Mouse (Mus musculus) embryo, embryonic 9.5 days (tissue): ENCODE measurements around the gene Fsd1.

ENCODE experiments used
- DNase-seq: peaks from one replicate; pipeline ENCODE4 v3.0.0-alpha.2; 2017; ENCODE audit errors: extremely low spot score

Gene Fsd1

DNA sequence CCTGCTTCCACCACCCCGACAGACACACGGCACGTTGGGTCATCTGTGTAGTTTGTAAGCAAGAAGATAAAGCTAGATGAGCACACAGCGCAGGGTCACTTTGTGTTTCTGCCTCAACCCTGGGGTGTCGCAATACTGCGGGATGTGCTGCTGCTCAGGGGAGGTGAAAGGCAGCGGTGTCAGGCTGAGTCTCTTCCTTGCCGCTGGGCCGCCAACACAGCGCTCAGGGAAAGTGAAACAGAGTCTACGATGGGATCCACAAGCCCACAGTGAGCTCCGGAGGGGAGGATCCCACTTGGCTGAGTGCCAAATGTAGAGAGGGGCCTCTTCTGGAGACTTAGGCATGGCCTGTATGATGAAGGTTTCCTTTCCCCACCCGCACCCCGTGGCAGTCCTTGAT lies 23.1 kb upstream of the Fsd1 start:
- DNase-seq: no peak

DNA sequence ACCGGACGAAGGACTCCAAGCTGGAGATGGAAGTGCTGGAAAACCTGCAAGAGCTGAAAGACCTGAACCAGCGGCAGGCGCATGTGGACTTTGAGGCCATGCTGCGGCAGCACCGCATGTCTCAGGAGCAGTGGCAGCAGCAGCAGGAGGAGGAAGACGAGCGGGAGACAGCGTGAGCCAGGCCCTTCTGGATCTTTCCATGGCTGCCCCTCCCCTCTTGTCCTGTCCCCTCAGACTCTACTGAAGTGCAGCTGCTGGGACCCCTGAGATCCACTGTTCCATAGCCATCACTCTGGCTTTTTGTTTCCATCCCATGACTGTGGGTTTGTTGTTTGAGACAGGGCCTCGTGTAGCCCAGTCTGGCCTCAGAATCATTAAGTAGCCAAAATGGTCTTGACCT lies 21.8 kb upstream of the Fsd1 start:
- no peak for DNase-seq

DNA sequence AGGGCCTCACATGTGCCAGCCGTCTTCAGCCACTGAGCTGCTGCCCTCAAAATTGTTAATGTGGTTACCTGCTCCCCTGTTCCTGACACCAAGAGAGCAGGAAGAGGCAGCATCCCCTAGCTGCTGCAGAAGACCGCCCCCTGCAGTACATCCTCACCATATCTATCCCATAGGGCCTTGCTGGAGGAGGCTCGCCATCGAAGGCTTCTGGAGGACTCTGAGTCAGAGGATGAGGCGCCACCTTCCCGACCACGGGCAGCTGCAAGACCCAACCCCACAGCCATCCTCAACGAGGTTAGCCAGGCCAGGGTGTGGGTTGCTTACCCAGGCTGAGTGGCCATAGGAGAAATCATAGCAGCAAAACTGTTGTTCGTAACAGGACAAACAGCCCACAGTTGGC lies 21.3 kb upstream of the Fsd1 start:
- DNase-seq: no peak

DNA sequence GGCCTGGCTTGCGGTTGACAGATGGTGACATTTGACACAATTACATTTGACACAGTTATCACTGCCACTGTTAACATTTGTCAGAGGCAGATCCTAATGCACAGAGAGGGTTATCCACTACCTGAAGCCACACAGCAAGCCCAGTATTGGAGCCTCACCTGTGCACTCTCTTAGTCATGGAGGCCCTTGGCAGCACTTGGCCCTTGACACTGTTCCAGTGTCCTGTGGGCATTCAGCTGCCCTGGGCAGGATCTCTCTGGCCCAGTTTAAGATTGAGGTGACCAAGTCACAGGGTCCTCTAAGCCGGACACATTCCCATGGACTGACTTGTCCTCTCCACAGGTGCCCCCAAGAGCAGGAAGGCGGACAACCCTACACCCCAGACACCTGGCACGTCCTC lies 19.1 kb upstream of the Fsd1 start:
- no peak for DNase-seq

DNA sequence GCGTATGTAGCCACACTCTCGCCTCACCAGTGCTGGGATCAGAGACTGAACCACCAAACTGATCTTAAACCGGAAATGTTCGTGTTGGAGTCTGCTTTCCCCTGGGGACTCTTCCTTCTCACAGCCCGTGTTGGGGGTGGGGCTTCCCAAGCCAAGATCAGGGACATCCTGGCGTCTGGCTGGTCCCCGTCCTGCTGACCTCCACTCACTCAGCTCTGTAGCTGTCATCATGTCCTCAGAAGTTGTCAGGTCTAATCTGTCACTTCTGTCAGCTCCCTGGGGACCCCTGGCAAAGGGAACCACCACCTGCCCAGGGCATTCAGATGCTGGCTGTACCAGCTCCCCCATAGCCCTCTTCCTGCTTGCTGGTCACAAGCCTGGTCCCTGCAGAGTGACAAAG lies 18.1 kb upstream of the Fsd1 start:
- DNase-seq: no peak

DNA sequence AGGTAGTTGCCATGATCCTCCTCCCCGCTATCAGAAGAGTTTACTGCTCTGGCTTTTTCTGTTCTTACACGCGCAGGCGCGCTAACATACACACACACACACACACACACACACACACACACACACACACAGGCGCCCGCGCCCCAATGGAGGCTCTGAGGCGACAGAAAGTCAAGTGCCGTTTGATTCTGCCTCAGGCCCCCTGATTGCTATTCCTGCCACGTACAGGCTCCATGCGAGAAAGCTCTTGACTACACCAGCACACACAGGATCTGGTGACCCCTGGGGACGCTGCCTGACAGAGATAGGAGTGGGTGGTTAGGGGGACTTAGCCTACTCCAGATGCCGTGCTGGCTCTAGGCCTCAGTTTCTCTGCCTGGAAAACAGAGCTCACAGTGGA lies 16.7 kb upstream of the Fsd1 start:
- peak; percentile 27 for DNase-seq

DNA sequence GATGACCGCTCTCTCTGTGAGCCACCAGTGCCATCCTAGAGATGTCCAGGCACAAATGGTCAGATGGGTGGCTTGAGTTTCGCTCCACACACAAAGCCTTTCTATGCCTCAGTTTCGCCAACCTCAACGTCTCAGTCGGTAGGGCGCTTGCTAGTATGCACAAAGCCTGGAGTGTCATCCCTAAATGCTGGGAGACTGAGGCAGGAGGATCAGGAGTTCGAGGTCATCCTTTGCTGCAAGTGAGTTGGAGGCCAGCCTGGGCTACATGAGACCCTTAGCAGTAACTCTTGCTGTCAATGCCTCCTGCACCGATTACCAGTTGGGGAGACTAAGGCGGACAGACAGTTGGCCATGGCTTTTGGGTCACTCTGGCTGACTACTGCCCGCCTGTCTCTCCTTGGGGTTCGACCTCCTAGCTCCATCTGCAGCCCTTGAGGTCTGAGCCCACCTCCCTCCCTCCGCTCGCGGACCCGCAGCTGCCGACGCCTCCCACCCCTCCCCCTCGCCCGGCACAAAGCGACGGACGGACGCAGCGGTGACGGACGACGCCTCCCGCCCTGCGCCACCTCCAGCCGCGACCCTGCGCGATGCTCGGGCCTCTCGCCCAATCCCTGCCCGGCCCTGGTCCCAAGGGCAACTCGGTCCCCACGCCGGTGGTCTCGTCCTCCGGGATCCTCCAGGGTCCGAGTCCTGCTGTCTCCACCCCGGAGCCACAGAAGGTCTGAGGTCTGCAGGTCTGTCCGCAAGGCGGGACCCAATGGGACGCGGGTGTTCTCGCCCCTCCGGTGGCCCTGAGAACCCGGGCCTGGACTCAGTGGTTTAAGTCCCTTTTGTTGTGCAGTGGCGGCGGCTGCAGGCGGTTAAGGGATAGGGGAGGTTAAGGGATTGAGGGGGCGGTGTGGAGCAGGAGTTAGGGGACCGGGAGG lies 16.1 kb upstream of the Fsd1 start, which contains the start of gene Shd:
Gene Shd, plus strand, starts transcription at position 502 of the 926 bp plus-strand sequence.
- DNase-seq: peak; percentile 85

DNA sequence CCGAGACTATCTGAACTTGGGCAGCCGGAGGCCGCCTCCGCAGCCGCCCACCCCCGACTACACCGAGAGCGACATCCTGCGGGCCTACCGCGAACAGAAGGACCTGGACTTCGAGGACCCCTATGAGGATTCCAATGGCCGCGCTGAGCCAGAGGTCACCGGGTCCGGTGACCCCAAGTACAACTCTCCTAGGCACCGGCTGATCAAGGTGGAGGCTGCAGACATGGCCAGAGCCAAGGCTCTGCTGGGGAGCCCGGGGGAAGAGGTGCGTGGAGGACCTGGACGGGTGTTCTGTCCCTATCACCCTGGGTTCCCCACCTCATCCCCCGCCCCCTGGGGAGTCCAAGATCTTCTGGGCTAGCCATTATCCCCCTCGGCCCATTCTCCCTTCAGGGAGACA lies 14.9 kb upstream of the Fsd1 start:
- DNase-seq: no peak

DNA sequence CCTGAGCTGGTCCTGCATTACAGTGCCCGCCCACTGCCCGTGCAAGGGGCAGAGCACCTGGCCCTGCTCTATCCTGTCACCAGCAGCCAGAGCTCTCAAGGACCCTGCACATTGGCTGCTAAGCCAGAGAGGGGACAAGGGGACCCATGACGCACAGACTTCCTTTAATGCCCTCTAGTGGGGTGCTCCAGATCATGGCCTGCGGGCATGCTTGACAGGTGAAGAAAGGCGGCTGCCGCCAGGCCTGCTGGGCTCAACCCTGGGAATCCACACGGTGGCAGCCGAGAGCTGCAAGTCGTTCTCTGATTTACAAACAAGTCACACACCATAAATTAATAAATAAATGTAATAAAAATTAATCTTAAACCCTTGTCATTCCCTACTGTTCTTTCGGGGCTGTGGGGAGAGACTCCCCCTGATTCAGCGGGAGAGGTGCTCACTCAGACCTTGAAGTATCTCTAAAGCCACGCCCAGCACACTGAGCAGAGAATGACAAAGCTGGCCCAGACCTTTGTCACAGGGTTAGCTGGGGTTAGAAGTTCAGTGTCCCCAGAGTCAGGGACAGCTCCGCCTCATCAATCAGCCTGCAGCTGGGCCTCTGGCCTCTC lies 9.9 kb upstream of the Fsd1 start:
- peak; percentile 75 for DNase-seq

DNA sequence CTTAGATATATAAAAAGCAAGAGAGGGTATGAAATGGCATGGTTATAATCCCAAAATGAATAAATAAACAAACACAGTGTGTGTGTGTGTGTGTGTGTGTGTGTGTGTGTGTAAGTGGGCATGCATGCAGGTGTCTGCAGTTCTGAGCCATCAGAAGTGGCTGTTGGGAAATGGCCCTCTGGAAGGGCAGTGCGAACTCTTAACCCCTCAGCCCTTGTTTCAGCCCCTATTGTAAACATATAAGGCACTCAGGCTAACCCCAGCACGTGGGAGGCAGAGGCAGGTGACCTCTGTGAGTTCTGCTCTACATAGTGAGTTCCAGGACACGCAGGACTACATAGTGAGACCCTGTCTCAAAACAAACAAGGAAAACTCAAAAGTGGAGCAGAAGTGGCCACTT lies 9.0 kb upstream of the Fsd1 start:
- DNase-seq: no peak

DNA sequence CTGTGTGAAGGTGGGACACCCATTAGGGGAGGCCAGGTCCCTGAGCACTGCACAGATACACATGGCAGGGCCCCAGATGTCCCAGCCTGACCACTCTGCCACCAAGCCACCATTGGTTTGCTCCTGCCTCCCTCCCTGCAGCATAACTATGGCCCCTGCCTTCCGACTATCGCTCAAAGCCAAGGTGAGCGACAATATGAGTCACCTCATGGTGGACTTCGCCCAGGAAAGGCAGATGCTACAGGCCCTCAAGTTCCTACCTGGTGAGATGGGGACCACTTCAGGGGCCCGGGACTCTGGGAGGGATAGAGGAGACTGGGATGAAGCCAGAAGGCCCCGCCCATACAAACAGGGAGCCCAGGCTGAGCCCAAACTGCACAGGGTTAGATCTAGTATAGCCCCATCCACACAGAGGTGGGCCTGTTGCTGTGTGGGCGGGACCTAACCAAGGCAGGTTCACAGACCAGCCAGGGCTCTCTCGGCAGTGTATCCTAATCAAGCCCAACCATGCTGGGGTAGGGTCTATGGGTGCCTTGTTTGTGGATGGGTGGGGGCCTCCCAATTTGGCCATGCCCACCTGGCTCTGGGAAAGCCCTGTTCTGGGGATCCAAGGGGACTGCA lies 4.1 kb downstream of the Fsd1 start:
- no peak for DNase-seq

DNA sequence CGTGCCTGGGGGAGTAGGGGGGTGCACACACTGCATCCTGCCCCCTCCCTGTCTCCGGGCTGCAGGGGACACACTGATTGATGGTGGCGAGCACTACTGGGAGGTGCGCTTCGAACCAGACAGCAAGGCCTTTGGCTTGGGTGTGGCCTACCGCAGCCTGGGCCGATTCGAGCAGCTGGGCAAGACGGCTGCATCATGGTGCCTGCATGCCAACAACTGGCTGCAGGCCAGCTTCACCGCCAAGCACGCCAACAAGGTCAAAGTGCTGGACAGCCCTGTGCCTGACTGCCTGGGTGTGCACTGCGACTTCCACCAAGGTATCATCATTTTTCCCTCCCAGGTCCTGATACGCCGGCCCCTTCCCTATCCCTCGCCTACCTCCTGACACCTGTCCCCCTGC lies 9.7 kb downstream of the Fsd1 start:
- no peak for DNase-seq

DNA sequence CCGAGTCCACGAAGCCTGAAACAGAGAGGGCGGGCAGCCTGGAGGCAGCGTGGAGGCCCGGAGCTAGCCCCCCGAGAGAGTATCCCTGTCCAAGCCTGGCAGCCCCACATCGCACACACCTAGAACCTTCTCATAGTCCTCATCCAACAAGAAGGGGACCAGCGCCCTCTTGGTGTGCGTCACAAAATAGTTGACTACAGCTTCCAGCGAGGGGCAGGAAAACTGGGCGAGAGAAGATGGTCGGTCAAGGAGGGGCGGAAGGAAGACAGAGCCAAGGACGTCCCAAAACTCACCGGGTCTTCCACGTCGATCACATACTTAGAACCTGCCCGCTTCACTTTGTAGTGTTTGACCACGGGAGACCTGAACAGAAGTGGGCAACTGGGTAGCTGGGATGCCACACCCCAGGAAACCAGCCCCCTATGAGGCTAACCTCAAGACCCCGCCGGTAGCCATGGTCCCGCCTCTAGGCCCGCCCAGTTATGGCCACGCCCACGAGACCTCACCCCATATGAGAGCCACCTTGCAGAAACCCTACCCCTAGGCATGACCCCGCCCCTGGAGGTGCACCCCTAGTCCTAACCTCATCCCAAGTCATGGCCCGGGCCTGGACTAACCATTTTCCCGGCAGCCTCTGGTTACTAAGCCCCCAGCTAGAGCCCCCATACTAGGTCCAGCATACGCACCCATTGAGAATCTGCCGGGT lies 13.6 kb downstream of the Fsd1 start:
- peak; percentile 66 for DNase-seq

DNA sequence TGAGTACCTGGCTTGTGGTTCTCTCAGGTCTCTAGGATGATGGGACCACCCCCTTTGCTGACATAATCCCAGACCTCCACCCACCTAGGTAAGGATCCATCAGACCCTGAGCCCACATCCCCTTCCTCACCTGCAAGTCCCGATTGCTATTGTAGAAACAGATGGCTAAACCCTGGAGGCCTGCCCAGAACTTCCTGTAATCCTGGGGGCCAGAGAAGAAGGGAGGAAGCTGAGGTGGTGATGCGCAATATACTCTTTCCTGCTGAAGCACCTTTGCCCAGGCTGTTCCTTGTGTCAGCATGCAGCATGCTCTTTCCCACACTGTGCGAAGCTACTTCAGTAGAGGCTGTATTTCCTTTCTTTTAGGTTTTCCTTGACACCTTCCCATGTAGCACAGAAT lies 16.7 kb downstream of the Fsd1 start:
- DNase-seq: no peak

DNA sequence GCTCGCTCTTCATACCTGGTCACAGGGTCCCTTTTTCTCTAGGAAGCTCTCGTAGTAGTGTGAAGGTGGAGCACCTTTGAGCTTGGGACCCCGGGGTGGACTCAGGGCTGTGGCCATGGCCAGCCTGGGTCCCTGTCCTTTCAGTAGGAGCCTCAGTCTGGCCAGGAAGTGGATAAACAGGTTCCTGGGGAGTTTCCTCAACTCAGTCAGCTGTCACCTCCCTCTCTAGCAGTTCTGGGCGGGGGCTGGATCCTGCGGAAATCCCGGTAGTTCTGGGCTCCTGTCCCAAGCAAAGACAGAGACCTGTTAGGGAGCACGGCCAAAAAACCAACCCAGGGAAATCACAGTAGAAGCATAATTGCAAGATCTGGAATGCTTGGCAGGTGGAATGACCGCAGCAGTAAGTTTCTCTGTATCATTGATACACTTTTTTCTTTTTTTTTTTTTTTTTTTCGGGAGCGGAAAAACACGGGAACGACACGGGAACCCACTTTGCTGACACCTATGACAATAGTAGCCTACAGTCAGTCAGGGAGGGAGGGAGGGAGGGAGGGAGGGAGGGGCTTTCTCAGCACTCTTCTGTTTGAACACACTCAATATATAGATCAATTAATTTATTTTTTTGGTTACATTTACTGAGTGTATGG lies 19.2 kb downstream of the Fsd1 start, which contains the start of the genes Stap2 and Mpnd:
Gene Stap2, minus strand, starts transcription at position 170 of the 647 bp plus-strand sequence.
Gene Mpnd, plus strand, starts transcription at position 297 of the 647 bp plus-strand sequence.
- DNase-seq: no peak

DNA sequence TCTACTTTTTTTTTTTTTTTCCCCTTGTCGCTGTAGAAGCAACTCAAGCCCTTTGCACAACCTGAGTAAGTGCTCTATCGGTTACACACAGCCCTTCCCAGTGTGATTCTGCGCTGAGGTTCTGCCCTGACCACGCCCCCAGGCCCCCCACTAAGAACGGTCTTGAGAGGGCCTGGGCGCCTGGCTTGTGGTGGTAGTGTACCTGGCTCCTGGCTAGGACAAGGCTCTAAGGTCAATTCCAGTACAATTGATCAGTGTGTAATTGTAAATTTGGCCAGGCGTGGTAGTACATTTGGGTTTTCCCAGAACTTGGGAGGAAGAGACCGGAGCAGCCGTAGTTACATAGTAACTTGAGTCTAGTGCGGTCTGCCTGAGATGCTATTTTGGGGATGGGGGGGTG lies 20.6 kb downstream of the Fsd1 start:
- DNase-seq: no peak

DNA sequence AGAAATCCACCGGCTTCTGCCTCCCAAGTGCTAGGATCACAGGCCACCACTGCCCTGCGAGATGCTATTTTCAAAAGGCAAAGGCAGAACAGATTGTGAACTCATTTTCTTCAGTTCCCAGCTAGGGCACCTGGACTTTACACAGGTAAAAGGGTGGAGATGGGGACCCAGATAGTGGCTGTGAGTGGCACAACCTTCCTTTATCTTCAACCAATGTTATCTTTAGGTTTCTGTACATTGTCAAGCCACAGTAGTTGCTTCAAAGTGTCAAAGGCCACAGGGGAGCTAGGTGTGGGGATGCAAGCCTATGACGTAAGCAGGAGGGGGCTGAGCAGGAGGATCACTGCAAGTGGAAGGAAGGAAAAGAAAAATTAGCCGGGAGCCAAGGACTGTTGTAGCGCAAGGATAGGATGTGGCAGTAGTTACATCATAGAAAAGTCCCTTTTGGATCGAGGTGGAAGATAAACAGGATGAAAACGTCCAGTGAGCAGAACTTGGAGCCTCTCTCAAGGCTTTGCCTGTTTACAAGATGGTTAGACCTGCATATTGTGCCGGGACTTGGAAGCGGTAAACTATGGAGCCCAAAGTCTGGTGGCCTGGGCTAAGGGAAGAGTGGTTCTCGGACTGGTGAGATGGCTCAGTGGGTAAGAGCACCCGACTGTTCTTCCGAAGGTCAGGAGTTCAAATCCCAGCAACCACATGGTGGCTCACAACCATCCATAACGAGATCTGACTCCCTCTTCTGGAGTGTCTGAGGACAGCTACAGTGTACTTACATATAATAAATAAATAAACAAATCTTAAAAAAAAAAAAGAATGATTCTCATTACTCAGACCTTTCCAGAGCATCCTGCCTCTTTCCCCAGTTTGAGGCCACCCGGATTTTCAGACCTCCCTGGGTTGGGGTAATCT lies 21.4 kb downstream of the Fsd1 start:
- peak; percentile 54 for DNase-seq

DNA sequence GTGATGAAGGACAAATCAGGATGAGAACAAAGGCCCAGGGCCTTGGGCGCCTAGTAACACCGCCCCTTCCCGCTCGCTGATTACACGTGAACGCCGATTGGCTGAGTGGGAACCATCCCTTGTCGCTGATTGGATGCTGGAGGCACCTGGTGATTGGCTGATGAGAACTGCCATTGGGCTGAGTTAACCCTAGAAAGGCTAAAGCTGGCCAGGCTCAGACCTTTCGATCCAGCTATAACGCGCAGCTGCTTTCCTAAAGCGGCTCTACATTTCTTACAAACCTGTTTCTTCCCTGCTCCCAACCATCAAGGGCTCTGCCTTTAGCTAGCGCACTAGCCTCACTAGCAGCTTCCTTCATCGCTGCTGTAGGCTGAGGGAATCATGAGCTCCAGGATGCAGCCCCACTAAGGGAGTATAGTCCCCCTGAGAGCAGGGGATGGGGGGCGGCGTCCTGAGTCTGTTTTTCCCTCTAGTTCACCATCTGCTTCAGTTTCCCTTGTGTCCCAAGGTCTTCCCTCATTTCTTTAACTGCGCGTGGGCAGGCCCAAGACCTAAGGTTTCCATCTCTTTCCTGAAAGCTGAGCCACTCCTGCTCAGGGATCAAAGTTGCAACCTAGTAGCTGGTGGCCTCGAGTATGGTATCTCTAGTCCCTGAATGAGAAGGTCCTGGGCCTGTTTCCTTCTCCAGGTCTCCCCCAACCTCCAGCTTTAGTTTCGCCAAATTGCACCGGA lies 22.2 kb downstream of the Fsd1 start:
- peak; percentile 93 for DNase-seq

DNA sequence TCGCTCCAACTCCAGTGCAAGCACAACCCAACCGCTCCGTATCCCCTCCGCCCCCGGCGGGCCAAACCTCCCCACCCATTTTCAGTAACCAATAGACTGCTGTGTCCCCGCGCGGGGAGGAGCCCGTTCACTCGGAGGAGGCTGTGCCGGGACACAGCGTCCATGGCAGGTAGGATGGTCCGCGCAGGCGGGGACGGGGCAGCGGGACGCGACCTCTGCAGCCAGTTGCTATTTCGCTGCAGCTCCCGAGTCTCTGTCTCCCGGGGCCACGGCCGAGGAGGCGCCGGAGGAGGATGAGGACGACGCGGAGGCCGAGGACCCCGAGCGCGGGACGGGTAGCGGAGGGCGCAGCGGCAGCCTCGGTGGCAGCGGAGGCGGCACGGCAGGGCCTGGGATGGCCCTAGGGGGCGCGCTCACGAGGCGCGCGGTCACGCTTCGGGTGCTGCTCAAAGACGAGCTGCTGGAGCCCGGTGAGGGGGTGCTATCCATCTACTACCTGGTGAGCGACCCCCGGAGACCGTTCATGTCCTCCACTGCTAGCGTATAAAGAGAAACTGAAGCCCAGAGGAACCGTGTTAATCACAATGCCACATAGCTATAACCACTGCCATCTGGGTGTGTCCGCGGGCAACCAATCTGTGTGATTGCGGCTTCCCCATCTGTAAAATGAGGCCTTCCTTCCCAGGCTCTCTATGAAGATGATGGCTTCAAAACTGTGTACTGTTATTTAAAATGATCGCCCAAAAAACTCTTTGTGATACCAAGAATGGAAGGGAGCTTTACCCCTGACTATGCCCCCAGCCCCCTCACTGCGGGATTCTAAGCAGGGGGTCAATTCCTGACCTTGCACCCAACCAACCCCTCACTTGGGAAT lies 23.0 kb downstream of the Fsd1 start:
- peak; percentile 92 for DNase-seq
